Mouse (Mus musculus) right cerebral cortex, adult 2 months (tissue): ENCODE results near the gene Krt15.

Source experiments
- DNase-seq, 2 experiments: peaks; one replicate each; pipeline ENCODE4 v3.0.0; 2021 to 2022; ENCODE audit warnings: low spot score in 2 of 2

Gene Krt15

DNA sequence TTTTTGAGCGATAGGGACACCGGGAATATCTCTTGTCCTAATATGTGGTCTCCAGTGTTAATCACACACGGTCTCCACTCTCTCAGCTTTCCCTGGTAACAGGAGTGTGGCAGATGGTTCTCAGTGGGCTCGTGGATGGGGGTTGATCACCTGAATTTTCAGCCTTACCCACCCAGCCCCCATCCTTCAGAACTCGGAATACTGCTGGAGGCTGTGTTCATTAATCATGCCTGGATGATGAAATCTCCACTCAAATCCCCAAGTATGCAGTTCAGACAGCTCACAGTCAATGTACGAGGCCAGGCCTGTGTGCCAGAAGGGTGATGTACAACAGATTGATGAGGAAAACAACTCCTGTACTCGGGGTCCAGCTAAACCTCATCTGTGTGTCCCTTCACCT lies 10.8 kb downstream of the Krt15 start:
- DNase-seq: no peak

DNA sequence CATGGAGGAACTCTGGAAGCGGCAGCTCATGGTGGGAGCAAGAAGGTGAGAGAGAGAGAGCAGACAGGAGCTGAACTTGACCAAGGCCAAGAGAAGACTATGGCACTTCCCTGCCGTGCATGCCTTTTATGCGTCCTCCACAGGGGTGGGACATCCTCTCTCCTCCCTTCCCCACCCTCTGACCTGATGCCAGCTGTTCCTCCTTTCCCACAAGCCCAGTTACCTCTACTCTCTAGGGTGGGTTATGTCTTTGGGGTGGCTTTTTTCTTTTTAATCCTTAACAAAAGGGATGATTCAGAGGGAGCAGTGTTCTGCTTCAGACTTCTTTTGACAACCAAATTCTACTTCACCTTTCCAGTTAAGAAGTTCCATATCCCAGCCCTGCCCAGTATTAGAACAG lies 14.3 kb downstream of the Krt15 start, which contains the start of gene Krt13:
Krt13 (minus strand) TSS at position 101 of the 400 bp plus-strand sequence.
- DNase-seq: no peak

DNA sequence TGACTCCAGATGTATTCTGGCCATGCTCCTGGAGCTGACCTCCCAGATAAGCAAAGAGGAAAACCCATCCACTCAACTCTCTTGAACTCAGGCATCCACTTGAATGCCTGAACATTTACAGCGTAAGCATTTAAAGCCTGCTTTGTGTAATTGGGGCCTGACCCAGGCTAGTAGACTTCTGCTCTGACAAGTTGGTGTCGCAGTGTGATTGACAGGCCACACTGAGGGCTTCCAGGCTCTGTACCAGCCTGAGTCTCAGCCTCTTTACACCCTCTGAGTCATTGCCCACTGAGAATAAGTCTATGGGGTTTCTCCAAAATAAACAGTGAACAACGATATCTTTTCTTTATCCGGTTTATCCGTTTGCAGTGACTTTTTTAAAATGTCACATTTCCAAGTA lies 15.4 kb downstream of the Krt15 start:
- DNase-seq: no peak

DNA sequence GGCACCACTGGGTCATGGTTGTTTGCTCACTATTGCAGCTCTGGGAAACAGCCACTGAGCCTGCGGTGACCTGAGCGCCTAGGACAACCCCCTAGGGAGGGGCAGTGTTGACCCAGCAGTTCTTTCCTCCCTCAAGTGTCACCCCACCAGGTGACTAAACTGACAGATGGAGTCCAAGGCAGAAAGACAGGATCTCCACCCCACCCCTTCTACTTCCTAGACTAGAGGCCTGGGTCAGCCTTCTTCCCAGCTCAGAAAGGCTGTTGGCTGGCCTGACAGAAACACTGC lies 22.0 kb downstream of the Krt15 start:
- DNase-seq: no peak

DNA sequence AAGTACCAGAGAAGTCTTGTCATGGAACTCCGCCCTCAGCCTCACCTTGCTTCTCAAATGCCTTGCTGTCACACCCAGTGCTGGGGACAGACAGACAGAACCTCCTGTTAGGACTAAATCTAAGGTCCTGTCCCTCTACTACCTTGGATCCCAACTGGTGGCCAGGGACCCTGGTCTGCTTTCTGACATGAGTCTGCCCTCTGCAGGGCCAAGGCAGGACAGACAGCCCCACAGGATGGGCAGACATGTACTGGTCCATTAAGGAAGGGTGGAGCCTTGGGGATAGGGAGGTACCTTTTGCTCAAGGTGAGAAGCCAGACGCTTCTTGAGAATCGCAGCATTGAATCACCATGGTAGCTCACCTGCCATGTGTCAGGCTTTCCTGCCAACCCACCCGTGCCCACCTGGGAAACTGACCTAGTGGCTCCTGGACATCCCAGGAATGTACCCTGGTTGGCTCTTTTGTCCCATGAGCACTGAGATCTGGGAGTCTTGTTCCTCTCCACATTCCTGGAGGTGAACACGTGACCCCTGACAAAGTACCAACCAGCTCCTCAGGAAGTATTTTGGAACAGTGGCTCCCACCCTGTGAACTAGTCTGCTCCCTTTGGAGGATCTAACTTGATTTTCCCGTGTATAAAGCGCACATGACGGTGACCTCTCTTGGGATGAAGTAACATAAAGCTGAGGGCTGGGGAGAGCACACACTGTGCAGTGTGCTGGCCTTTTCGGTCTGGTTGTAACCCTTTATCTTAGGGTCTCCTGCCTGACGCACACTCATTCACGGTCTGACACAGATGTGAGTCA lies 22.6 kb downstream of the Krt15 start:
- no peak for DNase-seq

DNA sequence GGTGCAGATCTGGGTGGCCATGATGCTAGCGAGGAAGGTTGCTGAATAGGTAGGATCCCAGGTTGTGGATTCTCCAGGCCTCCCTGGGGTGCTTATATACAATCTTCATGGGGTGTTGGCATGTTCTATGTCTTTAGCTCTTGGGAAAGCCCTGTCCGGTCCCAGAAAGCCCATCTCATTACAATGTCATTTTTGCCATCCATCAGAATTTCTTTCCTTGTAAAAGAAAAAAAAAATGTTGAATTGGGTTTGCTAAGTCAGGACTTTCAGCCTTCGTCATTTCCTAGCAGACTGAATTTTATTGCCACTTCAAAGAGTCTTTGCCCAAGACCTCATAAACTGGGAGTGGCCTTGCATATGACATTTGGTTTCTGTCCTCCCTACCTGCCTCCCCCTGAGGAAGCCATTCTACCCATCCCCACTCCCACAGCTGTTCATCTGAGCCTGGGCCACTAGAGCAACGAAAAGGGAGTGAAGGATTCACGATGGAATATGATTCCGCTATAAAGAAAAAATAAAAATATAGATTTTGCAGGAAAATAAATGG lies 30.1 kb downstream of the Krt15 start, which contains the start of gene Krt36:
Krt36 (minus strand) TSS at position 51 of the 547 bp plus-strand sequence.
- no peak for DNase-seq

DNA sequence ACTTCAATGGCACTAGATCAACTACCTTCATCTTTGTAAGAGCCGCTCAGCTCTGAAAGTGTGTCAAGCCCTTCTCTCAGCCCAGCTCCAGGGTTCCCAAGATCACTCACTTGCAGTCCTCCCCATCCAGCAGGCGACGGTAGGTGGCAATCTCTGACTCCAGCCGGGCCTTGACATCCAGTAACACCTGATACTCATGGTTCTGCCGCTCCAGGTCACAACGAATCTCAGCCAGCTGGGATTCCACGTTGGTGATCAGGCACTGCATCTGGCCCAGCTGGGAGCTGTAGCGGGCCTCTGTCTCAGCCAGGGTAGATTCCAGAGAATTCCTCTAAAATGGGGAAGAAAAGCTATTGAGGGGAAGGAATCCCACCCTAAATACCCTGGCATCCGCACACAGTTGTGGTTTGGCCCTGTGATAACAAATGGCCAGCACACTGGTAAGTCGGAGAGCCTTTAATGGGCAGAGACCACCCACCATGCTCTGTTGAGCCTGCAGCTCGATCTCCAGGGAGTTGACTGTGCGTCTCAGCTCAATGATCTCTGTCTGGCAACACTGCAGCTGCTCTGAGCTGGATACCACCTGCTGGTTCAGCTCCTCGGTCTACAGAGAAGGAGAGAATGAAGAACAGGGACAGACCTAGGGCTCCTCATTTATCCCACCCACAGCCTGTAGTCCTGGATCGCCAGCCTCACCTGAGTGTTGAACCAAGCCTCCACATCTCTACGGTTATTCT lies 32.9 kb downstream of the Krt15 start:
- no peak for DNase-seq

DNA sequence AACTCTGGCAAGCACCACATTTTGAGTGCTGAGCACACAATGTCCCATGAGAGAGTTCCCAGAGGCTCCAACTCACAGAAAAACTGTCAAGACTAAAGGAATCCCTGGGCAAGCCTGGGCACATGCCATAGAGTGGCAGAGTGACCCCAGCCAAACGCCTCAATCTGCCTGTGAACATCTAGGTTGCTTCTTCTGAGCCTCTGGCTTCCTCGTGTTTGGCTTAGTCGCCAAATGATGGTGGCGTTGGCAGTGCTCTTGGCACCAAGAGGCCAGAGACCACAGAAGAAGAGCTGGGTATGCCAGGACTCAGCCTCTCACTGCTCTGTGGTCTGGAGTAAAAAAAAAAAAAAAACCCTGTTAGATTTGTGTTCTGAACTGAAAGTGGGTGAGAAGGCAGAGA lies 35.3 kb downstream of the Krt15 start:
- no peak for DNase-seq

DNA sequence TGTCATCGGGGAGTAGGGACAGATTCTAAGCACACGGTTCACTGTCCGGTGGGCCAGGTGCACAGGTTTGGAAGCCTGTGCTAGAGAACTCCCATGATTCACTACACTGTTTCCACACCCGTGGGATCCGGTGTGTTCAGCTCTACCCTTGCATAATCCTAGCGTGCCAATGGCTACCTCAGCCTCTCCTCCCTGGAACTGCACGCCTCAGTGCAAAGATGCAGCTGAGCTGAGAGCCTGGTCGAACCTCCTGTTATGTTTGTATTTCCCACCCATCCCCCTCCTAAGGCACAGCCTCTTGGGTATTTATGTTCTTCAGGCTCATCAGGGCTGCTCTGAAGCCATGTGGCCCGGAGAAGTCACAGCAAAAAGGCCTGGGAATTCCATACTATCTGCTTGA lies 37.9 kb downstream of the Krt15 start:
- no peak for DNase-seq

DNA sequence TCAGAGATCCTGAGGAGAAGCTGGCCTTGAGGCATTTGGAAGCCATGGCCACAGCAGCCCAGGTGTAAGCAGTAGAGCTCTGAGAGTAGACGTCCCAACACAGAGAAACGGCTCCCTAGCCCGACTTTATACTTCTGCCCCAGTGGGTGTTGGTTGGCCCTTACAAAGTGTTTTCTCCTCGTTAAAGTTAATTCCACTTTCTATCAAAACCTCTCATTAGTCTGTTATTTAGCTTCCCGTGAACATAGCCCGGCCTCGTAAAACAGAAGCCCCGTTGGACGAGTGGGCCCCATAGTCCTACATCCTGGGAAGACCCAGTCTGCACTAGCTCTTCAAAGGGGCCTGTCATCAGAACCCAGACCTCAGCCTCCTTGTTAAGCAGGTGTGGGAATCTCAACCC lies 39.6 kb downstream of the Krt15 start, which contains the start of gene Krt35:
Krt35 (minus strand) TSS at position 101 of the 400 bp plus-strand sequence.
- no peak for DNase-seq

DNA sequence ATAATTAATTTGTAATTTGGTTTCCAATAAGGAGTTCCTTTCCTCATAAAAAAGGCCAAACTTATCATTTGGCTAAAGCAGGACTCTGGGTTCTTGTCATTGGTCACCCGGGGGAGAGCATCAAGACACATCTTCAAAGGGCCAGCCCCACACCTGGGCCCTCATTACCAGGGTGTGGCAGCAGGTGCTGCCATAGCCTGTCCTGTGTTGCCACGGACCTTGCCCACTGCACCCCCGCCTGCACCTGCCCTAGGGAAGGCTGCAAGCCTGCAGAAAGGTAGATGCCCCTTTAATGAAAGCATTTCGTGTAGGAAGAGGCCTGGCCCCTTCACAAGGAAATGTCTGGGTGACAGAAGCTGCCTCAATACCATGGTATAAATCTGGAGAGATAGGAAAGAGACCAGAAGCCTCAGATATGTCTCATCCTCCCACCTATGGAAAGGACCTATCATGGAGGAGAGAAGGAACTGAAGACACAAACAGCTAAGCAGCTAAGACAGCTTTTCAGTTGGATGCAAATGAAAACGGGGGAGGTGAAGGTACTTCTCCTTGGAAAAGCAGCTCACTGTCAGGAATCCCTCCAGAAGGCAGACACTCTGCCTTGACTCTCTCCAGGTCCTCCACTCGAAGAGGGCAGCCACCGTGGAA lies 47.2 kb downstream of the Krt15 start:
- no peak for DNase-seq

DNA sequence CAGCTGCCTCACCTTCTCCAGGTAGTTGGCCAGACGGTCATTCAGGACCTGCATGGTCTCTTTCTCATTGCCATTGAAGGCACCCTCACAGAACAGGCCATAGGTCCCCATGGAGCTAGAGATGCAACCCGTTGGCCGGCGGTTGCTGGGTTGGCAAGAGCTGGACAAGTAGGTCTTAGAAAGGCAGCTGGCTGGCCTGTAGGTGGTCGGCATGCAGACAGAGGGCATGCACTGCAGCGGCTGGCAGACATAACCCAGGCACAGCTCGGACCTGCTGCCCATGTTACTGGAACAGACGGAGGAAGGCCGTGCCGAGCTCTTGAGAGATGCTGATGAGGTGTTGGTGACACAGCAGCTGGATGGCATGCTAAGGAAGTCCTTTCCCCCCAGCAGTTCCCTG lies 47.9 kb downstream of the Krt15 start, which contains the start of gene Krt32:
Krt32 (minus strand) TSS at position 366 of the 400 bp plus-strand sequence.
- DNase-seq: no peak
